Mouse (Mus musculus) heart, embryonic 14.5 days (tissue): ENCODE results near the gene Gen1. TPM values are rescaled to one million over a fixed set of nuclear protein-coding genes. Genes with fewer than 3 reads are reported as not detected.
A peak's percentile ranks its signal among the peaks of the same experiment; 100 is the strongest.

Source experiments
- ATAC-seq: fragments of 200-750 bp; cut with Nextera tagmentation; 2 replicates; pipeline ENCODE4 v1.8.0; 2017; ENCODE audit warnings: low read depth, moderate TSS enrichment; ENCODE audit not compliant: insufficient number of reproducible peaks, insufficient read depth, low FRiP score
- H3K27ac ChIP-seq, 2 experiments: fragments of 200-500 bp in 1 of 2; fragments of 300-500 bp in 1 of 2; sonication (generic) in 1 of 2; replicated peaks in 1 of 2; 2 replicates each; pipeline ENCODE4 v1.5.1; 2012 to 2014; ENCODE audit warnings: low read depth in 2 of 2, low read length in 2 of 2, control low read depth in 1 of 2, mild to moderate bottlenecking in 1 of 2, mixed read lengths in 1 of 2; ENCODE audit not compliant: control insufficient read depth in 1 of 2, insufficient read depth in 1 of 2
- H3K27me3 ChIP-seq: fragments of 300-500 bp; sonication (generic); 2 replicates; pipeline ENCODE4 v1.6.1; 2014; ENCODE audit warnings: mild to moderate bottlenecking, low read length, control low read depth; ENCODE audit not compliant: control insufficient read depth, insufficient read depth
- H3K36me3 ChIP-seq: fragments of 300-500 bp; sonication (generic); 2 replicates; pipeline ENCODE4 v1.6.1; 2014; ENCODE audit warnings: mild to moderate bottlenecking, control low read depth, low read length, mixed read lengths; ENCODE audit not compliant: control insufficient read depth, insufficient read depth
- H3K4me1 ChIP-seq, 2 experiments: fragments of 200-500 bp in 1 of 2; fragments of 300-500 bp in 1 of 2; sonication (generic) in 1 of 2; 2 replicates each; pipeline ENCODE4 v1.6.1; 2012 to 2014; ENCODE audit warnings: low read length in 2 of 2, control low read depth in 1 of 2, mixed read lengths in 1 of 2; ENCODE audit not compliant: control insufficient read depth in 2 of 2, insufficient read depth in 2 of 2
- H3K4me2 ChIP-seq: fragments of 300-500 bp; sonication (generic); 2 replicates; pipeline ENCODE4 v1.6.1; 2014; ENCODE audit warnings: mild to moderate bottlenecking, low read length
- H3K4me3 ChIP-seq, 2 experiments: fragments of 200-500 bp in 1 of 2; fragments of 300-500 bp in 1 of 2; sonication (generic) in 1 of 2; 2 replicates each; pipeline ENCODE4 v1.5.1; 2012 to 2014; ENCODE audit warnings: low read length in 2 of 2, mild to moderate bottlenecking in 2 of 2, control low read depth in 1 of 2, low read depth in 1 of 2, moderate library complexity in 1 of 2; ENCODE audit not compliant: control insufficient read depth in 1 of 2, insufficient read depth in 1 of 2
- H3K9ac ChIP-seq: fragments of 300-500 bp; sonication (generic); 2 replicates; pipeline ENCODE4 v1.6.1; 2014; ENCODE audit warnings: mild to moderate bottlenecking, low read length
- H3K9me3 ChIP-seq: fragments of 300-500 bp; sonication (generic); 2 replicates; pipeline ENCODE4 v1.6.1; 2016; ENCODE audit warnings: low read length, control low read depth; ENCODE audit not compliant: control insufficient read depth
- WGBS: fragments of 180-500 bp; shearing (Covaris S2); extraction: QIAGEN DNeasy Blood & Tissue Kit; methylation state at CpG from one replicate; pipeline ENCODE4 v1.1.7; 2014; 5-methylcytosine and 5-hydroxymethylcytosine counted together
- polyA plus RNA-seq: library from polyadenylated mRNA; unstranded; fragments of >200 nt; fragmentation: Nextera tagmentation; extraction: Ambion mirVana; gene quantifications from 2 replicates; pipeline ENCODE4 v1.2.1, GENCODE M21; 2014

The Gen1 gene
- polyA plus RNA-seq, 1 experiment from 2014 or later = 11.2 TPM

- H3K4me1 ChIP-seq = no peaks in the 10 kb centered on the region
- ATAC-seq = no peak
- no peak overlapping the region for H3K9ac ChIP-seq
- no peaks in the 10 kb centered on the region for H3K9me3 ChIP-seq
- H3K27ac ChIP-seq = no peak overlapping the region
- H3K4me3 ChIP-seq = no peak overlapping the region
- H3K4me2 ChIP-seq = no peak overlapping the region
- no peaks in the 10 kb centered on the region for H3K27me3 ChIP-seq
- no peaks in the 10 kb centered on the region for H3K36me3 ChIP-seq
Measured at GRCm38 (mm10) chr12:11214776-11215175, 50.8 kb downstream of the Gen1 start.

GRCm38 (mm10) chr12:11212881-11213280, 52.7 kb downstream of the Gen1 start:
- H3K36me3 ChIP-seq = no peaks in the 10 kb centered on the region
- no peaks in the 10 kb centered on the region for H3K9me3 ChIP-seq
- H3K27me3 ChIP-seq = no peaks in the 10 kb centered on the region
- H3K4me2 ChIP-seq = no peak overlapping the region
- H3K27ac ChIP-seq = no peak overlapping the region
- no peak overlapping the region for H3K9ac ChIP-seq
- H3K4me1 ChIP-seq = peaks cover 6 to 8% of the 10 kb centered on the region in 2 experiments; a peak in 1 of 4 replicates
- no peak overlapping the region for H3K4me3 ChIP-seq
- WGBS = 69% methylated on average over 1 of the region's 1 CpGs
- no peak for ATAC-seq

GRCm38 (mm10) chr12:11210361-11210760, 55.2 kb downstream of the Gen1 start:
- Histone ChIP-seq H3K4me2 (no peak overlapping the region), H3K36me3 (no peaks in the 10 kb centered on the region), H3K4me3 (no peak overlapping the region), H3K4me1 (peaks cover 6 to 8% of the 10 kb centered on the region in 2 experiments; a peak in 1 of 4 replicates), H3K9ac (no peak overlapping the region), H3K27me3 (no peaks in the 10 kb centered on the region), H3K9me3 (no peaks in the 10 kb centered on the region), H3K27ac (no peak overlapping the region)
- no peak for ATAC-seq
- WGBS = 75% methylated on average over 3 of the region's 3 CpGs

- H3K36me3 ChIP-seq = no peaks in the 10 kb centered on the region
- H3K27ac ChIP-seq = no peak overlapping the region
- no peak for ATAC-seq
- H3K9ac ChIP-seq = no peak overlapping the region
- H3K4me2 ChIP-seq = no peak overlapping the region
- H3K27me3 ChIP-seq = no peaks in the 10 kb centered on the region
- WGBS = 76% methylated on average over 5 of the region's 5 CpGs
- H3K4me1 ChIP-seq = peaks cover 7 to 14% of the 10 kb centered on the region in 2 experiments; a peak in 3 of 4 replicates
- no peak overlapping the region for H3K4me3 ChIP-seq
- H3K9me3 ChIP-seq = no peaks in the 10 kb centered on the region
Measured at GRCm38 (mm10) chr12:11209636-11210035, 56.0 kb downstream of the Gen1 start.

- no peak for ATAC-seq
- WGBS = 39% methylated on average over 5 of the region's 5 CpGs
- Histone ChIP-seq H3K9me3 (no peaks in the 10 kb centered on the region), H3K9ac (no peak within 1 kb of the TSS), H3K27ac (no peak within 1 kb of the TSS), H3K4me1 (peaks cover 15 to 20% of the 10 kb centered on the region in 2 experiments), H3K4me3 (no peak within 1 kb of the TSS), H3K36me3 (no peaks in the 10 kb centered on the region), H3K27me3 (no peaks in the 10 kb centered on the region), H3K4me2 (0 out of 2 replicates have a peak within 1 kb of the TSS, but pooled peaks have one; percentile 16)
Measured at GRCm38 (mm10) chr12:11208872-11209271, 56.7 kb downstream of the Gen1 start, which contains the start of gene Msgn1. Gene Msgn1, minus strand, starts transcription at chr12:11208972.

- peaks cover 20 to 30% of the 10 kb centered on the region in 2 experiments for H3K4me1 ChIP-seq
- ATAC-seq = no peak
- H3K27me3 ChIP-seq = no peaks in the 10 kb centered on the region
- H3K9ac ChIP-seq = no peak overlapping the region
- WGBS = 86% methylated on average over 4 of the region's 4 CpGs
- no peak overlapping the region for H3K4me3 ChIP-seq
- H3K27ac ChIP-seq = no peak overlapping the region
- no peaks in the 10 kb centered on the region for H3K9me3 ChIP-seq
- no peak overlapping the region for H3K4me2 ChIP-seq
- no peaks in the 10 kb centered on the region for H3K36me3 ChIP-seq
Measured at GRCm38 (mm10) chr12:11206321-11206720, 59.3 kb downstream of the Gen1 start.

- peak overlapping the region; percentile 59 for H3K4me2 ChIP-seq
- peak overlapping the region; percentile 58; the same call in 1 of the 2 replicates for H3K9ac ChIP-seq
- H3K36me3 ChIP-seq = no peaks in the 10 kb centered on the region
- WGBS = 23% methylated on average over 18 of the region's 18 CpGs
- H3K4me3 ChIP-seq = peak overlapping the region; percentile 1 to 9; a peak in 2 of 4 replicates
- ATAC-seq = peak; percentile 90
- peak overlapping the region; percentile 88 to 92 for H3K27ac ChIP-seq
- H3K27me3 ChIP-seq = no peaks in the 10 kb centered on the region
- H3K4me1 ChIP-seq = peaks cover 20 to 30% of the 10 kb centered on the region in 2 experiments
- no peaks in the 10 kb centered on the region for H3K9me3 ChIP-seq
Measured at GRCm38 (mm10) chr12:11203694-11204665, 61.6 kb downstream of the Gen1 start.
